Mouse (Mus musculus) hindbrain, embryonic 11.5 days (tissue): ENCODE measurements at regions not wholly inside any gene's neighbourhood (a gene's known extent, or its start where the extent isn't known, plus 50 kb on each side); places are given as distances from the start of the nearest gene placed in this dataset.

ENCODE experiments used
- ATAC-seq: fragments of 200-750 bp; cut with Nextera tagmentation; 2 replicates; pipeline ENCODE4 v1.8.0; 2017; ENCODE audit warnings: mild to moderate bottlenecking, moderate TSS enrichment, moderate library complexity; ENCODE audit not compliant: low FRiP score
- DNase-seq: peaks from one replicate; pipeline ENCODE4 v3.0.0-alpha.2; 2015; ENCODE audit warnings: low spot score
- H3K27ac ChIP-seq: fragments of 300-500 bp; sonication (generic); 2 replicates; pipeline ENCODE4 v1.5.1; 2014; ENCODE audit warnings: mild to moderate bottlenecking, low read depth, low read length
- H3K27me3 ChIP-seq: fragments of 300-500 bp; sonication (generic); 2 replicates; pipeline ENCODE4 v1.6.1; 2014; ENCODE audit warnings: mild to moderate bottlenecking, low read length, moderate library complexity, mixed read lengths; ENCODE audit not compliant: control insufficient read depth, insufficient read depth
- H3K36me3 ChIP-seq: fragments of 300-500 bp; sonication (generic); 2 replicates; pipeline ENCODE4 v1.6.1; 2014; ENCODE audit warnings: mild to moderate bottlenecking, low read length, moderate library complexity, mixed read lengths; ENCODE audit not compliant: control insufficient read depth, insufficient read depth
- H3K4me1 ChIP-seq: fragments of 300-500 bp; sonication (generic); replicated peaks from 2 replicates; pipeline ENCODE4 v1.6.1; 2014; ENCODE audit warnings: low read length, mixed read lengths; ENCODE audit not compliant: control insufficient read depth, insufficient read depth
- H3K4me2 ChIP-seq: fragments of 300-500 bp; sonication (generic); replicated peaks from 2 replicates; pipeline ENCODE4 v1.6.1; 2014; ENCODE audit warnings: mild to moderate bottlenecking, low read depth, low read length
- H3K4me3 ChIP-seq: fragments of 300-500 bp; sonication (generic); 2 replicates; pipeline ENCODE4 v1.5.1; 2014; ENCODE audit warnings: low read depth, low read length
- H3K9ac ChIP-seq: fragments of 300-500 bp; sonication (generic); 2 replicates; pipeline ENCODE4 v1.6.1; 2014; ENCODE audit warnings: low read depth, low read length
- H3K9me3 ChIP-seq: fragments of 300-500 bp; sonication (generic); 2 replicates; pipeline ENCODE4 v1.6.1; 2016; ENCODE audit warnings: low read length; ENCODE audit not compliant: control insufficient read depth
- WGBS: fragments of 180-500 bp; shearing (Covaris S2); extraction: QIAGEN DNeasy Blood & Tissue Kit; methylation state at CpG from one replicate; pipeline ENCODE4 v1.1.7; 2014; 5-methylcytosine and 5-hydroxymethylcytosine counted together

DNA sequence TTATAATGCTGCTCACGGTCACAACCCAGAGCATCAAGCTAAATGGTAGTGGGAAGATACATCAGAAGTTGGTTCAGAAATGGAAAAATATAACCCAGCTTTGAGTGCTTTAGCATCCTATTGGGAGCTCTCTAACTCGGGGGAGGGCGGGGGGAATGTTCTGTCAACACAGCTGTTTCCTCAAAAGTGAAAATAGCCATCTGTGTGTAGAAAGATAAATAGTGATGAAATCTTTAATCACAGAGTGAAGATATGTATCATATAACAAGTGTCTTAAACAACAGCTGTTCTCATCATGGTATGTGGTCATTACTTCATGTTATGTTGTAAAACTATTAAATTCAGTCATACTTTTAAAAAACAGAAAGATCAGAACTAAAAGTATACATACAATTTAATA is 248.4 kb upstream of the Siglech start:
- Histone ChIP-seq H3K4me2 (no peak overlapping the region), H3K27me3 (no peaks in the 10 kb centered on the region), H3K36me3 (no peaks in the 10 kb centered on the region), H3K9ac (no peak overlapping the region), H3K9me3 (no peaks in the 10 kb centered on the region), H3K27ac (no peak overlapping the region), H3K4me3 (no peak overlapping the region), H3K4me1 (no peaks in the 10 kb centered on the region)
- 82% methylated on average over 3 of the region's 3 CpGs for WGBS
- DNase-seq (no peak), ATAC-seq (no peak)

DNA sequence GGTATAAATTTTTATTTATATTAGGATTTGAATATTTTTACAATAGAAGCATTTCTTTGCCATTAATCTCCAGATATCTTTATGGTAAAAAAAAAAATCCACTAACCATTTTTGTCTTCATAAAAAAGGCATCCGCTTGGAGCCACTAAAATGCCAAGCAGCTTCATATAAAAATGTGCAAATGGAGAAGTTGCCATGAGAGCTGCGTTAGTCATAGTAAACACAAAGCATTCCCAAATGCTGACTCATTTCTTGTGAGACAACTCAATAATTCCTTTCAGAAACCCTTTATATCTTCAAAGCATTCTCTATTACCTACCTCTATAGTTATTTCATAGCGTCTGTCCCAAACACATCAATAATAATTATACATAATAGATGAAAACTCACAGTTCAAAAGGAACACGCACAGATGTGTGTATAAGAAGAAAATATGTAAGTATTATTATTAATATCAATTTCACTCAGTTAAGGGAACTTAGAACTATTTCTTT is 228.1 kb upstream of the Siglech start:
- no peaks in the 10 kb centered on the region for H3K36me3 ChIP-seq
- no peak overlapping the region for H3K9ac ChIP-seq
- 83% methylated on average over 4 of the region's 4 CpGs for WGBS
- DNase-seq (no peak), ATAC-seq (no peak)
- no peak overlapping the region for H3K27ac ChIP-seq
- H3K4me2 ChIP-seq = no peak overlapping the region
- no peaks in the 10 kb centered on the region for H3K9me3 ChIP-seq
- H3K4me3 ChIP-seq = no peak overlapping the region
- no peaks in the 10 kb centered on the region for H3K27me3 ChIP-seq
- H3K4me1 ChIP-seq = no peaks in the 10 kb centered on the region

DNA sequence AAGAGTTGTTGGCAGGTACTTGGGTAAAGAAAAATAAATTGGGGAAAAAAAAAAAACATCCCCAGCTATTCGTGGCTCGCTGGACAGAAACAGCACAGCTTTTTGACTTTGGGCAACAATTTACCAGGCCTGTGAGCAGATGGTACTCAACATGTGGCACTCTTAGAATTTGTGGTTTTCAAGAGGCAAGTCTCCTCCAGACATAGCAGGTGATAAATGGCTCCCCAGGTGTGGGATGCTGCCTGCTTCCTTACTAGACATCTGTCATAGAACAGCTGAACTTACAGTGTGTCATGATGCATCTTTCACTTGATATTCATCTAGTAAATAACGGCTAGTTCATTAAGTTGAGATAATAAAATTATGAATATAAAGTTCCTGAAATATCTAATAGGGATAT is 218.8 kb upstream of the Siglech start:
- no peaks in the 10 kb centered on the region for H3K4me1 ChIP-seq
- H3K9ac ChIP-seq = no peak overlapping the region
- no peaks in the 10 kb centered on the region for H3K36me3 ChIP-seq
- no peak overlapping the region for H3K27ac ChIP-seq
- no peaks in the 10 kb centered on the region for H3K27me3 ChIP-seq
- H3K4me2 ChIP-seq = no peak overlapping the region
- no peak overlapping the region for H3K4me3 ChIP-seq
- 82% methylated on average over 3 of the region's 3 CpGs for WGBS
- no peak for DNase-seq
- ATAC-seq = no peak
- no peaks in the 10 kb centered on the region for H3K9me3 ChIP-seq

DNA sequence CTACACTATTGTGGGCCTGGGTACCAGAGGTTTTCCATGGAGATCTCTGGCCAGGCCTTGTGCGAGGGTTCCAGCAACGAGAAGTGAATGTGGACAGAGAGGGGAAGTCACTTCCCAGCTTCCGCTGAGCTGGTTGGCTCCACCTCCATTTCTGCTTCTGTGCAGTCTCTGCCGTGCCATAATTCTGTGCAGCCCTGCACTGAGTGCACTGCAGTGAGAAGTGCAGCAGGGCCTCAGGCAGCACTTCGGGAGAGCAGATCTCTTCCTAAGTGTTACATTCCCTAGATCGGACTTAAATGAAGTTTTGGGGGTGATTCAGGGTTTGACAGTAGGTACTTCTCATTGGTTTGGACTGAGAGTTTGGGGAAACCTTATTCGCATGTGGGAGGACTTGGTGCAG is 194.6 kb upstream of the Siglech start:
- Histone ChIP-seq H3K4me3 (no peak overlapping the region), H3K4me2 (no peak overlapping the region), H3K36me3 (no peaks in the 10 kb centered on the region), H3K27ac (no peak overlapping the region), H3K9ac (no peak overlapping the region), H3K9me3 (no peaks in the 10 kb centered on the region), H3K27me3 (no peaks in the 10 kb centered on the region), H3K4me1 (no peaks in the 10 kb centered on the region)
- ATAC-seq (no peak), DNase-seq (no peak)
- 93% methylated on average over 7 of the region's 7 CpGs for WGBS

DNA sequence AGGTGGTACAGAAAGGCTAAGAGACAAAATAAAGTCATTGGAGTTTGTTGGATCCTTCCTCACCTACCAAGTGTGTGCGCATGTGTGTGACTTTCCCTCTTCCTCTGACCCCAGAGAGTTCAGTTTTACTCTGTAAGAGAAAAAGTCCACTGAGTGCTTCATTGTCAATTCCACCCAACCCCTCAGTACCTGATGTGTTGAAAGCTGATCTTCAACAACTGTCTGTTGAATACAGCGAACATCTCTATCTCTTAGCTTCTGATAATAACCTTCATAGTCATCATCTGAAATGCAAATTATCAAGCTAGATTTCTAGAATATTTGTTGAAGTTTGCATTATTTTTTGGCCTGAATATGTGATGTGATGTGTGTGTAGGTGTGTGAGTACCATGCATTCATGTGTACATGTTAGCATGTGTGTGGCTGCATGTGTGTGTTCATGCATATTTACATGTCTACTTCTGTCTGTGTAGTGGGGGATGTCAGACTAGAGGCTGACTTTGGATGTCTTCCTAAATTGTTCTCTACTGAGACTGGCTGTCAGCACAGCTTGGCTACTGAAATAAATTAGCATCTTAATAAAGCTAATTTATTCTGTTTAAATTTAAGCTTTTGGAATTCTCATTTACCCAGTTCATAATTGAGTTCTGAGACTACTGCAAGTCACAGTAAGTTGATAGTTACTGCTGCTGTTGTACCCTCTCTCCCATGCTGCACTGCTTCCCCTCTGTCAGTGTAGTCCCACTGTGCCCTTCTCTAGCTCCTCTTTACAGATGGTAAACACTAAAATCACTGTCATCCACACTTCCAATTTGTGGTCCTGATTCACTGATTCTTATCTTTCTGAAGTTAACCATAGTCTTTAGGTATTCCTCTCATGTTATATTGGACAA is 186.7 kb upstream of the Siglech start:
- no peaks in the 10 kb centered on the region for H3K9me3 ChIP-seq
- H3K27ac ChIP-seq = no peak overlapping the region
- no peaks in the 10 kb centered on the region for H3K36me3 ChIP-seq
- no peak overlapping the region for H3K4me2 ChIP-seq
- no peaks in the 10 kb centered on the region for H3K4me1 ChIP-seq
- 90% methylated on average over 2 of the region's 2 CpGs for WGBS
- ATAC-seq (peak; percentile 59; the same call in 1 of the 2 replicates), DNase-seq (no peak)
- no peaks in the 10 kb centered on the region for H3K27me3 ChIP-seq
- H3K4me3 ChIP-seq = no peak overlapping the region
- no peak overlapping the region for H3K9ac ChIP-seq
